Mouse (Mus musculus) midbrain, embryonic 14.5 days (tissue): ENCODE results near the gene Ccdc87. TPM values are rescaled to one million over a fixed set of nuclear protein-coding genes. Genes with fewer than 3 reads are reported as not detected.
"Not testable (repeated sequence)": the region's sequence is repeated elsewhere in the genome, so short reads cannot be mapped to it uniquely, and the experiment has no call there.

Experiments
- ATAC-seq: fragments of 200-750 bp; cut with Nextera tagmentation; 2 replicates; pipeline ENCODE4 v1.8.0; 2017; ENCODE audit warnings: moderate number of reproducible peaks, moderate library complexity; ENCODE audit not compliant: low FRiP score, low TSS enrichment
- DNase-seq: peaks from one replicate; pipeline ENCODE4 v3.0.0-alpha.2; 2015
- H3K27ac ChIP-seq: fragments of 300-500 bp; sonication (generic); replicated peaks from 2 replicates; pipeline ENCODE4 v1.5.1; 2014; ENCODE audit warnings: mild to moderate bottlenecking, low read depth, low read length, moderate library complexity
- H3K27me3 ChIP-seq: fragments of 300-500 bp; sonication (generic); 2 replicates; pipeline ENCODE4 v1.6.1; 2014; ENCODE audit warnings: low read length, control low read depth, mixed read lengths; ENCODE audit not compliant: control insufficient read depth, insufficient read depth
- H3K36me3 ChIP-seq: fragments of 300-500 bp; sonication (generic); 2 replicates; pipeline ENCODE4 v1.6.1; 2014; ENCODE audit warnings: low read length, control low read depth; ENCODE audit not compliant: control insufficient read depth, insufficient read depth
- H3K4me1 ChIP-seq: fragments of 300-500 bp; sonication (generic); 2 replicates; pipeline ENCODE4 v1.6.1; 2014; ENCODE audit warnings: mild to moderate bottlenecking, antibody characterized with exemption, low read length, control low read depth; ENCODE audit not compliant: control insufficient read depth, insufficient read depth
- H3K4me2 ChIP-seq: fragments of 300-500 bp; sonication (generic); 2 replicates; pipeline ENCODE4 v1.6.1; 2014; ENCODE audit warnings: mild to moderate bottlenecking, low read length, moderate library complexity
- H3K4me3 ChIP-seq: fragments of 300-500 bp; sonication (generic); replicated peaks from 2 replicates; pipeline ENCODE4 v1.5.1; 2014; ENCODE audit warnings: low read depth, low read length
- H3K9ac ChIP-seq: fragments of 300-500 bp; sonication (generic); replicated peaks from 2 replicates; pipeline ENCODE4 v1.6.1; 2014; ENCODE audit warnings: mild to moderate bottlenecking, low read length, moderate library complexity
- H3K9me3 ChIP-seq: fragments of 300-500 bp; sonication (generic); 2 replicates; pipeline ENCODE4 v1.6.1; 2016; ENCODE audit warnings: low read length, control low read depth, mixed read lengths; ENCODE audit not compliant: control insufficient read depth
- WGBS: fragments of 180-500 bp; shearing (Covaris S2); extraction: QIAGEN DNeasy Blood & Tissue Kit; methylation state at CpG from one replicate; pipeline ENCODE4 v1.1.7; 2014; 5-methylcytosine and 5-hydroxymethylcytosine counted together
- polyA plus RNA-seq: library from polyadenylated mRNA; unstranded; fragments of >200 nt; fragmentation: Nextera tagmentation; extraction: Ambion mirVana; gene quantifications from 2 replicates; pipeline ENCODE4 v1.2.1, GENCODE M21; 2014

The Ccdc87 gene
- polyA plus RNA-seq, 1 experiment from 2014 or later: 0.63 TPM

DNA sequence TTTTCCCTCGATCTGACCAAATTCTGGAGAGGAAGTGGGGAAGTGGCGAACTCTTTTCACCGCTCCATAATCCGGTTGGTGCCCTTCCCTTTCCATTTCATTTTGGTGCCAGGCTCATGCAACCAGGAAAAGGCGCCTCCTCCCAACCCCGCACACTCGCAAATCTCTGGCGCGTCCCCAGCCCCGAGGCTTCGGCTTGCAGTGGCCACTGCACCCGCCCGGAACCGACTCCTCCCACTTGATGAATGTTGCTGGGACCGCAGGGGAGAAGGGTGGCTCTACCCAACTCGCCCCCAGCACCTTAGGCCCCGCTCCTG is 28.5 kb upstream of the Ccdc87 start:
- peak overlapping the region; percentile 94 for H3K4me2 ChIP-seq
- H3K36me3 ChIP-seq: no peaks in the 10 kb centered on the region
- peak overlapping the region; percentile 91 for H3K27ac ChIP-seq
- DNase-seq: no peak
- WGBS: under 1% methylated on average over 17 of the region's 17 CpGs
- no peaks in the 10 kb centered on the region for H3K27me3 ChIP-seq
- no peaks in the 10 kb centered on the region for H3K9me3 ChIP-seq
- ATAC-seq: no peak
- H3K4me3 ChIP-seq: peak overlapping the region; percentile 87
- H3K4me1 ChIP-seq: peaks cover 18% of the 10 kb centered on the region
- H3K9ac ChIP-seq: peak overlapping the region; percentile 68

DNA sequence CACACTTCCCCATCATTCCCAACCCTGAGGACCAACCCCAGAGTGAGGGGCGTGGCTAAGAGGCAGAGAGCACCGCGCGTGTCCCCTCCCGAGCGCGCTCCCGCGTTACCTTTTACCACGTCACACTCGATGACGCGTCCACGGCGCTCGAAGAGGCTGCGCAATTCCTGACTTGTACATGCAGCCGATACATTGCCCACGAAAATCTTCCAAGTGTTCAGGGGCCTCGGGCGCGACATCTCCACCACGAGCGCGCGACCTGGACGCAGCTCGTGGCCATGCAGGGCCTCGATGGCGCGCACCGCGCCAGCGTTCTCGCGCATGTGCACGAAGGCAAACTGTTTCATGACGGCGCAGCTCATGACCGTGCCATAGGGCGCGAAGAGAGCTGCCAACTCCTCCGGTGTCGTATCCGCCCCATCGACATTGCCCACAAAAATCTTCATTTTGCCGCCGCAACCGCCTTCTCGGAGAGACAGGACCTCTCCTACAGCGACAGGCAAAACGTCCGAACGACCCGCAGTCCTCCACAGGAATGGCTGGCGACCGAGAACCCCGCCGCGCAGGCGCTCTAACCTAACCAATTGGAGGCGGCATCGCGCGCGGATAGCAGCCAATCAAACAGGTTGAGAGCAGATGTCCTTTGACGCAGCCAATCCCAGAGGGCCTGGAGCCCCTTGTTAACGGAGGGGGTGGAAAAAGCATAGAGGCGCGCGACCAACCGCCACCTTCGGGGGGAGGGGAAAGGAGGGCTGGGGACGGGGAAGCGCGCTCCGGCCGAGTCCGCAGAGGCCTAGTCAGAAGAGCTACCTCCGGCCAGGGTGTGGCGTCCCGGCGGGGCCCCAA is 27.9 kb upstream of the Ccdc87 start, which contains the start of the genes Gm21992 and Rbm14:
Gene Gm21992 (minus strand): TSS at position 550 of the 846 bp plus-strand sequence.
Gene Rbm14 (minus strand): TSS at position 572 of the 846 bp plus-strand sequence.
- Histone ChIP-seq H3K4me1 (peaks cover 18% of the 10 kb centered on the region), H3K9me3 (no peaks in the 10 kb centered on the region), H3K9ac (peak within 1 kb of the TSS; percentile 68), H3K36me3 (no peaks in the 10 kb centered on the region), H3K4me2 (peak within 1 kb of the TSS; percentile 94), H3K27ac (peak within 1 kb of the TSS; percentile 91), H3K27me3 (no peaks in the 10 kb centered on the region), H3K4me3 (peak within 1 kb of the TSS; percentile 87)
- DNase-seq: peak; percentile 99
- peak; percentile 99 for ATAC-seq
- WGBS: under 1% methylated on average over 83 of the region's 83 CpGs

- Histone ChIP-seq H3K27ac (peak overlapping the region; percentile 79), H3K36me3 (no peaks in the 10 kb centered on the region), H3K9ac (peak overlapping the region; percentile 68), H3K27me3 (no peaks in the 10 kb centered on the region), H3K9me3 (no peaks in the 10 kb centered on the region), H3K4me2 (peak overlapping the region; percentile 94), H3K4me3 (peak overlapping the region; percentile 87), H3K4me1 (peaks cover 18% of the 10 kb centered on the region)
- 7% methylated on average over 12 of the region's 12 CpGs for WGBS
- DNase-seq (no peak), ATAC-seq (peak; percentile 58; the same call in 1 of the 2 replicates)
Measured at GRCm38 (mm10) chr19:4811909-4812242, 27.3 kb upstream of the Ccdc87 start.

- H3K27ac ChIP-seq: 0 out of 2 replicates have a peak overlapping the region, but pooled peaks have one; percentile 79
- H3K9me3 ChIP-seq, H3K27me3 ChIP-seq, ATAC-seq, DNase-seq, H3K36me3 ChIP-seq: not testable (repeated sequence)
- peaks cover 18% of the 10 kb centered on the region for H3K4me1 ChIP-seq
- H3K4me3 ChIP-seq: peak overlapping the region; percentile 87
- H3K9ac ChIP-seq: peak overlapping the region; percentile 68; the same call in 1 of the 2 replicates
- H3K4me2 ChIP-seq: peak overlapping the region; percentile 94
- 79% methylated on average over 8 of the region's 8 CpGs for WGBS
Measured at GRCm38 (mm10) chr19:4812334-4812949, 26.7 kb upstream of the Ccdc87 start.

DNA sequence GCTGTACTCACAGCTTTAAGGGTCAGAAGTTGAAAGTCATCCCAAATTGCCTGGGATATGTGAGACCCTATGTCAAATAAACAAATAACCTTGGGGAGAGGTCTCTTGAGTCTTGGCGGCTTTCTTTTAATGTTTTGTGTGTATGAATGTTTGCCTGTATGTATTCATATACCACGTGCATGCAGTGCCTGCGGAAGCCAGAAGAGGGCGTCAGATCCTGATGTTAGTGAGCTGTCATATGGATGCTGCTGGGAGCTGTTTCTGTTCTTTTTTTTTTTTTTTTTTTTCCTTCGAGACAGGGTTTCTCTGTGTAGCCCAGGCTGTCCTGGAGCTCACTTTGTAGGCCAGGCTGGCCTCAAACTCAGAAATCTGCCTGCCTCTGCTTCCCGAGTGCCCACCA is 26.2 kb upstream of the Ccdc87 start:
- Histone ChIP-seq H3K4me1 (peaks cover 17% of the 10 kb centered on the region), H3K9me3 (no peaks in the 10 kb centered on the region), H3K9ac (no peak overlapping the region), H3K4me3 (no peak overlapping the region), H3K27ac (no peak overlapping the region), H3K36me3 (no peaks in the 10 kb centered on the region), H3K27me3 (no peaks in the 10 kb centered on the region), H3K4me2 (no peak overlapping the region)
- DNase-seq (peak; percentile 15), ATAC-seq (no peak)
- 86% methylated on average over 6 of the region's 6 CpGs for WGBS

- WGBS: 77% methylated on average over 1 of the region's 1 CpGs
- H3K36me3 ChIP-seq: no peaks in the 10 kb centered on the region
- no peak overlapping the region for H3K4me3 ChIP-seq
- H3K4me2 ChIP-seq: no peak overlapping the region
- H3K27me3 ChIP-seq: no peaks in the 10 kb centered on the region
- no peak overlapping the region for H3K27ac ChIP-seq
- H3K9ac ChIP-seq: no peak overlapping the region
- H3K9me3 ChIP-seq: no peaks in the 10 kb centered on the region
- H3K4me1 ChIP-seq: no peaks in the 10 kb centered on the region; the same call in 1 of the 2 replicates
- no peak for DNase-seq
- no peak for ATAC-seq
Measured at GRCm38 (mm10) chr19:4817182-4817835, 21.9 kb upstream of the Ccdc87 start.

- Histone ChIP-seq H3K4me1 (no peaks in the 10 kb centered on the region), H3K9me3 (no peaks in the 10 kb centered on the region), H3K27me3 (no peaks in the 10 kb centered on the region), H3K4me3 (no peak overlapping the region), H3K36me3 (peaks cover 16% of the 10 kb centered on the region), H3K27ac (no peak overlapping the region), H3K9ac (no peak overlapping the region), H3K4me2 (no peak overlapping the region)
- 82% methylated on average over 5 of the region's 5 CpGs for WGBS
- no peak for ATAC-seq
- DNase-seq: peak; percentile 52
Measured at GRCm38 (mm10) chr19:4820678-4821303, 18.4 kb upstream of the Ccdc87 start.

DNA sequence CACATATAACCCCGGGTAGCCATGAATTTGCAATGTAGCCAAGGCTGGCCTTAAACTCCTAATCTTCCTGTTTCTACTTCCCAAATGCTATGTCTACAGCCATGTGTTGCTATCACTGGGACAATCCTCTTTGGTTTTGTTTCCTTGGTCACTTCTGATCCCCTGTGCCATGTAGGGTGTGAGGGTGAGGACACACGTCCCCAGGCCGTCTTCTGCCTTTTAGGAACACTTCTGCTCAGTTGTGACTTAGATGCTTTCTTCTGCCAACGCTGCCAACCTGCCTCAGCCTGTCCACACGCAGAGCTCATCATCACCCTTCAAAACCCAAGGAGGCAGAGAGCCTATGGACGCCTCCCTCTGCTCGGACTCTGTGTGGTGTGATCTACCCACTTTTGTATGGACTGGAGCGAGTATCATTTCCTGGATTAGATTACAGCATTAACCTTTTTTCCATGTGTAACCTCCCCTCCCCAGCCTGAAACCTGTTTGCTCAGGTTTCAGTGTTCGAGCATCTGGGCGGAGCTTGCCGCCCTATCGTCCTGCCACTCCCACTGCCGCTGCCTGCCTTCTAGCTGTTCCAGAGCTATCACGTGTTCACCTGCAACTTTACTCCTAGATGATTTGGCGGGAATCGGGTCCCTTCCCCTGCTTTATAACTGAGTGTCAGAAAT is 10.6 kb upstream of the Ccdc87 start:
- Histone ChIP-seq H3K9ac (no peak overlapping the region), H3K4me1 (no peaks in the 10 kb centered on the region), H3K9me3 (no peaks in the 10 kb centered on the region), H3K4me2 (no peak overlapping the region), H3K27ac (no peak overlapping the region), H3K36me3 (peaks cover 26% of the 10 kb centered on the region), H3K4me3 (no peak overlapping the region), H3K27me3 (no peaks in the 10 kb centered on the region)
- ATAC-seq (no peak), DNase-seq (no peak)
- 64% methylated on average over 16 of the region's 16 CpGs for WGBS
